Comparison of ENCODE assay signal across 8 mouse cellular contexts in genomic region chr9:66988888-66989414, GRCm38 (mm10). TPM values are rescaled to one million over a fixed set of nuclear protein-coding genes. Genes with fewer than 3 reads are reported as not detected.
A peak's percentile ranks its signal among the peaks of the same experiment; 100 is the strongest.
DNase-seq lines count a peak whose midpoint lies in the region; ATAC-seq and TF ChIP-seq lines count a peak whose summit lies in the region.

No protein-coding gene starts in this region.

- peak overlapping the region; percentile 48 for H3K9ac ChIP-seq in liver, embryonic 16.5 days (ENCODE audit: low read depth, low read length)
- no peak overlapping the region for H3K9ac ChIP-seq in hindbrain, embryonic 12.5 days
- no peak overlapping the region for H3K9ac ChIP-seq in midbrain, postnatal 0 days (replicated peaks; ENCODE audit: low read length, poor library complexity, severe bottlenecking)

- peak overlapping the region; percentile 52 for H3K4me2 ChIP-seq in liver, embryonic 16.5 days (ENCODE audit: low read depth, low read length)
- H3K4me2 ChIP-seq in hindbrain, embryonic 12.5 days (replicated peaks), result no peak overlapping the region
- no peak overlapping the region for H3K4me2 ChIP-seq in midbrain, postnatal 0 days (ENCODE audit: low read depth, low read length, poor library complexity, severe bottlenecking)

- no peak for DNase-seq in frontal cortex, postnatal 14 days (ENCODE audit: low spot score in 2 of 2)
- DNase-seq in brain, adult 2 months (ENCODE audit: low read depth, low spot score), result peak; percentile 69
- peak; percentile 66 for DNase-seq in kidney, adult 18-20 months
- DNase-seq in midbrain, postnatal 0 days (ENCODE audit: low spot score), result no peak

- peak overlapping the region; percentile 23 for H3K4me3 ChIP-seq in liver, embryonic 16.5 days (ENCODE audit: low read depth, low read length)
- H3K4me3 ChIP-seq in hindbrain, embryonic 12.5 days, result no peak overlapping the region
- H3K4me3 ChIP-seq in midbrain, postnatal 0 days (ENCODE audit: low read depth, low read length), result no peak overlapping the region

- peak; percentile 76 for ATAC-seq in frontal cortex, adult (ENCODE audit: low TSS enrichment)
- 0 out of 2 replicates have a peak, but pooled peaks have one; percentile 35 for ATAC-seq in liver, embryonic 16.5 days (ENCODE audit: low read depth)
- no peak for ATAC-seq in megakaryocyte progenitor cell, adult 5-6 weeks (replicated peaks; ENCODE audit: poor library complexity)
- ATAC-seq in hindbrain, embryonic 12.5 days (ENCODE audit: low FRiP score), result no peak
- ATAC-seq in midbrain, postnatal 0 days (ENCODE audit: low FRiP score), result no peak

- H3K4me1 ChIP-seq in liver, embryonic 16.5 days (ENCODE audit: control insufficient read depth, low read depth, low read length), result peaks cover 44% of the 10 kb centered on the region
- H3K4me1 ChIP-seq in hindbrain, embryonic 12.5 days, result peaks cover 6% of the 10 kb centered on the region
- H3K4me1 ChIP-seq in midbrain, postnatal 0 days (ENCODE audit: insufficient read depth, low read length), result no peaks in the 10 kb centered on the region

- WGBS in liver, embryonic 16.5 days (ENCODE audit: insufficient replicate concordance), result 43% methylated on average over 6 of the region's 6 CpGs
- WGBS in hindbrain, embryonic 12.5 days, result 45% methylated on average over 6 of the region's 6 CpGs
- WGBS in midbrain, postnatal 0 days, result 47% methylated on average over 6 of the region's 6 CpGs

- no peaks in the 10 kb centered on the region for H3K9me3 ChIP-seq in liver, embryonic 16.5 days (replicated peaks; ENCODE audit: control insufficient read depth, low read length)
- H3K9me3 ChIP-seq in hindbrain, embryonic 12.5 days (replicated peaks), result no peaks in the 10 kb centered on the region
- no peaks in the 10 kb centered on the region for H3K9me3 ChIP-seq in midbrain, postnatal 0 days (ENCODE audit: low read length)

- TF ChIP-seq CTCF in midbrain, postnatal 0 days (IDR thresholded peaks at IDR 0.05), result no peak

- H3K36me3 ChIP-seq in liver, embryonic 16.5 days (ENCODE audit: control insufficient read depth, insufficient read depth), result no peaks in the 10 kb centered on the region
- H3K36me3 ChIP-seq in hindbrain, embryonic 12.5 days, result no peaks in the 10 kb centered on the region
- H3K36me3 ChIP-seq in midbrain, postnatal 0 days (ENCODE audit: insufficient read depth, low read length), result no peaks in the 10 kb centered on the region

- H3K27me3 ChIP-seq in liver, embryonic 16.5 days (ENCODE audit: control insufficient read depth, insufficient read depth, low read depth, low read length), result no peaks in the 10 kb centered on the region
- H3K27me3 ChIP-seq in hindbrain, embryonic 12.5 days, result no peaks in the 10 kb centered on the region
- H3K27me3 ChIP-seq in midbrain, postnatal 0 days (ENCODE audit: insufficient read depth, low read length), result no peaks in the 10 kb centered on the region

- peak overlapping the region; percentile 79 for H3K27ac ChIP-seq in liver, embryonic 16.5 days (ENCODE audit: low read length)
- no peak overlapping the region for H3K27ac ChIP-seq in hindbrain, embryonic 12.5 days
- H3K27ac ChIP-seq in midbrain, postnatal 0 days (ENCODE audit: low read depth, low read length), result no peak overlapping the region

RNA-seq across cellular contexts. Expression of gene Lactb, which starts 13.7 kb away (rescaled TPM):
- 3.6 and 4.4 TPM in 2 replicates for polyA plus RNA-seq in liver, embryonic 16.5 days (2015; fragmentation: Nextera tagmentation; extraction: Ambion mirVana)
- 38.4 and 42.3 TPM in 2 replicates for total RNA-seq in megakaryocyte progenitor cell, adult 5-6 weeks (2015)
- total RNA-seq in megakaryocyte progenitor cell, adult 5-6 weeks (2017), result 26.8 and 36.1 TPM in 2 replicates
- 10.3 and 11.8 TPM in 2 replicates for polyA plus RNA-seq in hindbrain, embryonic 12.5 days (2016; fragmentation: Nextera tagmentation; extraction: Ambion mirVana)
- total RNA-seq in midbrain, postnatal 0 days (2014; rRNA removed), result 18.6 and 18.8 TPM in 2 replicates
- polyA plus RNA-seq in midbrain, postnatal 0 days (2015; fragmentation: Nextera tagmentation; extraction: Ambion mirVana), result 9.6 and 12.9 TPM in 2 replicates

RNA-seq across cellular contexts. Expression of gene Rps27l, which starts 43.1 kb away (rescaled TPM):
- polyA plus RNA-seq in liver, embryonic 16.5 days (2015; fragmentation: Nextera tagmentation; extraction: Ambion mirVana), result 406 and 455 TPM in 2 replicates
- total RNA-seq in megakaryocyte progenitor cell, adult 5-6 weeks (2015), result 550 and 649 TPM in 2 replicates
- total RNA-seq in megakaryocyte progenitor cell, adult 5-6 weeks (2017), result 166 and 174 TPM in 2 replicates
- polyA plus RNA-seq in hindbrain, embryonic 12.5 days (2016; fragmentation: Nextera tagmentation; extraction: Ambion mirVana), result 448 and 466 TPM in 2 replicates
- total RNA-seq in midbrain, postnatal 0 days (2014; rRNA removed), result 45.8 and 51.7 TPM in 2 replicates
- polyA plus RNA-seq in midbrain, postnatal 0 days (2015; fragmentation: Nextera tagmentation; extraction: Ambion mirVana), result 160 and 168 TPM in 2 replicates

Comparison
In these comparisons a context has a peak if more than half of its experiments do, and no peak if none do; other contexts are left out.
1. ATAC-seq: peak in frontal cortex, adult (single experiment) and liver, embryonic 16.5 days (single experiment); none in megakaryocyte progenitor cell, adult 5-6 weeks (single experiment), hindbrain, embryonic 12.5 days (single experiment) and midbrain, postnatal 0 days (single experiment).
2. DNase-seq: peak in brain, adult 2 months (single experiment) and kidney, adult 18-20 months (single experiment); none in frontal cortex, postnatal 14 days (0 of 2) and midbrain, postnatal 0 days (single experiment).